In the genomic region with DNA sequence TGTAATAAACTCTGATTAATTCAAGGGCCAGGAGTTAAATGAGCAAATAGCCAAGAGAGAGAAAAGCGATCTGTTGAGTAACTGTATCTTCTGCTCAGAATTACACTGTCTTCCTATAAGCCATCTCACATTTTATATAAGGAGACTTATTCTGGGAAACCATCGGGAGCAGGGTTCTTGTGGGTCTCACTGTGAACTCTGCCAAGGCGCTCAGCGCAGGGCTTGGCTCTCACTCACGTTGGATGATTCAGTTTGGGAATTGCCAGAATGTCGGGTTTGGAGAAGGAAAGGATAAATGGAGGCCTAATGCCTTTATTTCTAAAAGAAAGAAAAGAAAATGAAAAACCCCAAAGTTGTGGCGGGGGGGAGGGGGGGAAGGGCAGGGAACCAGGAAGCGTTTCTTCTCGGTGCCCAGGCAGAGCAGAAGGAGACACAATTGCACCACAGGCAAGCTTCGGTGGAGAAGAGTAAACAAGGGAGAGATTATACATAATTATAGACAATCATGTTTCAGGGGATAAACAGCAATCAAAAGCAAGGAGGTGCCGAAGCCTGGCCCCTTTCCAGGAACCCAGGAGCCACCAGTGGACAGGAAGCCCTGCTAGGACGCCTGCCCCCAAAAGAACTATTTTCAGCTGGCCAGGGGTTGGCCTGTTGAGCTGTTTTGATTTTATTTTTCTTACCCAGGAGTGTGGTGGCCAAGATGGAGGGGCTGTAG, we compare ENCODE assay signal across 9 mouse cellular contexts.
DNase-seq lines count a peak whose midpoint lies in the region.
"Had no signal": no experiment of that assay in that cellular context is flagged by ENCODE, and none has a peak within 500 bp of the region (broad histone marks: within the 10 kb centered on the region; RNA-seq: fewer than 3 reads in every experiment).

No protein-coding gene starts in this region.

- DNase-seq in gastrocnemius, adult 18-20 months (ENCODE audit: low spot score) = peak; percentile 36
- no peak for DNase-seq in gastrocnemius, postnatal 14 days
- peak; percentile 47 for DNase-seq in retina, postnatal 1 day
- no peak for DNase-seq in retina, embryonic 14.5 days (ENCODE audit: low spot score)
- peak; percentile 18 to 84 for DNase-seq in left cerebral cortex, postnatal 25 days (ENCODE audit: low spot score in 2 of 2)
- peak; percentile 25 for DNase-seq in skeletal muscle tissue, adult 2 months (ENCODE audit: low read depth, low spot score)
- DNase-seq in urinary bladder, postnatal 14 days (ENCODE audit: low spot score) = no peak
- no peak for DNase-seq in thymus, postnatal 10 days (ENCODE audit: low spot score in 2 of 2)
- DNase-seq: adrenal gland, postnatal 10 days had no signal

- intact Hi-C loops in gastrocnemius, postnatal 14 days (cut with DNase I; ENCODE audit: low total_unique reads) = no loop called here
- intact Hi-C loops in left cerebral cortex, postnatal 25 days (cut with DNase I) = loop anchor here (1.0 kb wide), 1 partner anchor 60 kb away; a partner anchor contains a TSS

Comparison
In these comparisons a context has a peak if more than half of its experiments do, and no peak if none do; other contexts are left out.
1. DNase-seq: peak in gastrocnemius, adult 18-20 months (single experiment), retina, postnatal 1 day (single experiment), left cerebral cortex, postnatal 25 days (2 of 2) and skeletal muscle tissue, adult 2 months (single experiment); none in gastrocnemius, postnatal 14 days (single experiment), retina, embryonic 14.5 days (single experiment), urinary bladder, postnatal 14 days (single experiment) and thymus, postnatal 10 days (0 of 2).